Mouse (Mus musculus): ENCODE results near the gene Dido1. TPM values are rescaled to one million over a fixed set of nuclear protein-coding genes. Genes with fewer than 3 reads are reported as not detected.

Dido1 gene
- polyA plus RNA-seq, 1 experiment from 2014 or later = 23.6 TPM

GRCm38 (mm10) chr2:180703175-180703574 is 6.6 kb downstream of the Dido1 start:
- no peaks in the 10 kb centered on the region for H3K9me3 ChIP-seq (replicated peaks)
- peak overlapping the region; percentile 96; the same call in 1 of the 2 replicates for H3K27ac ChIP-seq (ENCODE audit: poor library complexity, severe bottlenecking)
- no peaks in the 10 kb centered on the region for H3K27me3 ChIP-seq (replicated peaks)
- WGBS = 67% methylated on average over 5 of the region's 5 CpGs
- H3K36me3 ChIP-seq = 0 out of 2 replicates have a peak, but pooled peaks cover 4% of the 10 kb centered on the region
- H3K9ac ChIP-seq = no peak overlapping the region
- no peak for ATAC-seq (ENCODE audit: insufficient number of reproducible peaks, low FRiP score)
- peaks cover 49% of the 10 kb centered on the region for H3K4me1 ChIP-seq (replicated peaks)
- peak overlapping the region; percentile 84 for H3K4me2 ChIP-seq
- no peak overlapping the region; the same call in 1 of the 2 replicates for H3K4me3 ChIP-seq

DNA sequence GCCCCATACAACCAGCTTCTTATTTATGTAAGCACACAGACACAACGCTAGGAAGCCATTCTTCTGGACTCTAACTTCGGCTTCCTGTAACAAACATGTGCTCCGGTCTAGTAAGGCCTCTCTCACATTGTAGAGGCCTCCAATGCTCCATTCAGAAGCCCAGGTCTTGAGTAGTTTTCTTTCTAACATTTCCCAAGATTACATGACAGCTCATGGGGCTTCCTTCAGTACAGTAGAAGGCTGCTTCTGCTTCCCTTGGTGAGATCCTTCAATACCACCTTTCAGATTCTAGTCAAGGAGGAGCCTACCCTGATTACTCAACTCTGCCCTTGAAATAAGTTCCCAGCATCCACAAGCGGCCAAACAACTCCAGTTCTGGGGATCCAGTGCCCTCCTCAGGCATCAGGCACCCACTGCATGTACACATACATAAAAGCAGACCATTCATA is 7.1 kb downstream of the Dido1 start:
- H3K36me3 ChIP-seq = 0 out of 2 replicates have a peak, but pooled peaks cover 4% of the 10 kb centered on the region
- H3K4me3 ChIP-seq = peak overlapping the region; percentile 98
- WGBS = 34% methylated on average over 4 of the region's 4 CpGs
- peak overlapping the region; percentile 98 for H3K9ac ChIP-seq
- no peak for ATAC-seq (ENCODE audit: insufficient number of reproducible peaks, low FRiP score)
- no peaks in the 10 kb centered on the region for H3K27me3 ChIP-seq (replicated peaks)
- H3K27ac ChIP-seq (ENCODE audit: poor library complexity, severe bottlenecking) = peak overlapping the region; percentile 96
- peak overlapping the region; percentile 84 for H3K4me2 ChIP-seq
- H3K4me1 ChIP-seq (replicated peaks) = peaks cover 47% of the 10 kb centered on the region
- H3K9me3 ChIP-seq (replicated peaks) = no peaks in the 10 kb centered on the region

- Histone ChIP-seq H3K27ac (ENCODE audit: poor library complexity, severe bottlenecking) (peak overlapping the region; percentile 96), H3K9ac (peak overlapping the region; percentile 98), H3K4me3 (peak overlapping the region; percentile 98), H3K27me3 (replicated peaks) (no peaks in the 10 kb centered on the region), H3K4me1 (replicated peaks) (peaks cover 47% of the 10 kb centered on the region), H3K9me3 (replicated peaks) (no peaks in the 10 kb centered on the region), H3K4me2 (peak overlapping the region; percentile 84), H3K36me3 (0 out of 2 replicates have a peak, but pooled peaks cover 2% of the 10 kb centered on the region)
- peak; percentile 96 for ATAC-seq (ENCODE audit: insufficient number of reproducible peaks, low FRiP score)
- 0% methylated on average over 66 of the region's 66 CpGs for WGBS
Measured at GRCm38 (mm10) chr2:180701767-180702621, 7.8 kb downstream of the Dido1 start.

- Histone ChIP-seq H3K9me3 (replicated peaks) (no peaks in the 10 kb centered on the region), H3K36me3 (no peaks in the 10 kb centered on the region), H3K4me1 (replicated peaks) (peaks cover 47% of the 10 kb centered on the region), H3K27me3 (replicated peaks) (no peaks in the 10 kb centered on the region), H3K4me3 (peak overlapping the region; percentile 98), H3K9ac (peak overlapping the region; percentile 98), H3K4me2 (peak overlapping the region; percentile 84), H3K27ac (ENCODE audit: poor library complexity, severe bottlenecking) (peak overlapping the region; percentile 96)
- 5% methylated on average over 26 of the region's 26 CpGs for WGBS
- peak; percentile 27 for ATAC-seq (ENCODE audit: insufficient number of reproducible peaks, low FRiP score)
Measured at GRCm38 (mm10) chr2:180701053-180701766, 8.6 kb downstream of the Dido1 start.

DNA sequence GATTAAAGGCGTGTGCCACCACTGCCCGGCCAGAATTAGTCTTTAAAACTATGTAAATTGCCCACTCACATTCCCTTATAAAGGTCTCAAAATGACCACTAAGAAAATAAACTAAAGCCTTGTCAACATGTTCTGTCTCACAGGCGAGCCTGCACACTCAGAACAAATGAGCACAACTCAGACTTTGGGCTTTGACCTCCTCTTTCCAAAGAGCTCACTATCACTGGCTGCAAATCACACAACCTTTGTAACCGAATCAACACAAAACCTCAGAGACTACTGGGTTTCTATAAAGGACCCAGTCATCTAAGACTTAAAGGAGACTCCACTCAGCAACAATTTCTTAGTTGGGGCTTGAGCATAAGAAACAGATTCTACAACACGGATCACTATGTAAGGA is 9.3 kb downstream of the Dido1 start:
- Histone ChIP-seq H3K27me3 (replicated peaks) (no peaks in the 10 kb centered on the region), H3K4me3 (peak overlapping the region; percentile 98), H3K36me3 (no peaks in the 10 kb centered on the region), H3K4me2 (peak overlapping the region; percentile 84), H3K27ac (ENCODE audit: poor library complexity, severe bottlenecking) (no peak overlapping the region), H3K9ac (peak overlapping the region; percentile 98), H3K4me1 (replicated peaks) (peaks cover 51% of the 10 kb centered on the region), H3K9me3 (replicated peaks) (no peaks in the 10 kb centered on the region)
- ATAC-seq (ENCODE audit: insufficient number of reproducible peaks, low FRiP score) = no peak
- WGBS = 67% methylated on average over 5 of the region's 5 CpGs

GRCm38 (mm10) chr2:180695176-180695575 is 14.6 kb downstream of the Dido1 start:
- Histone ChIP-seq H3K36me3 (peaks cover 10% of the 10 kb centered on the region), H3K9me3 (replicated peaks) (no peaks in the 10 kb centered on the region), H3K4me1 (replicated peaks) (peaks cover 30% of the 10 kb centered on the region), H3K27me3 (replicated peaks) (no peaks in the 10 kb centered on the region), H3K9ac (no peak overlapping the region), H3K27ac (ENCODE audit: poor library complexity, severe bottlenecking) (no peak overlapping the region), H3K4me3 (no peak overlapping the region), H3K4me2 (no peak overlapping the region)
- 84% methylated on average over 2 of the region's 2 CpGs for WGBS
- ATAC-seq (ENCODE audit: insufficient number of reproducible peaks, low FRiP score) = no peak

DNA sequence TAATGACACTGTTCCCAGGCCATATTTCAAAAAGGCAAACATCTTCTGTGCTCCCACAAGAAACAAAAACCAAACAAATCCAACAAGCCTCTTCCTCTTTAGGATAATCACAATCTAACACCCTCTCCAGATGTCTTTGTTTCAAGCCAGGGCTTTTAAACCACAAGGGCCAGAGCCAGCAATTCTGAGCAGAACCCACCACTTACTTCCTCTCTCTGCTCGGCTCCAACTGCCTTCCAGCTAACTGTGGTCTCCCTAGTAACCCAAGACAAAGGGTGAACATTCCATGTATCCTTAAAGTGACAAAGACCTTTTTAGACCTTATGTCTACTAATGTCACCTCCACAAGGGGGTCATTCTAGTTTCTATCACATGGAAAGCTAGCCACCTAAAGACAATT is 17.2 kb downstream of the Dido1 start:
- ATAC-seq (ENCODE audit: insufficient number of reproducible peaks, low FRiP score) = no peak
- Histone ChIP-seq H3K36me3 (peaks cover 35% of the 10 kb centered on the region), H3K9ac (no peak overlapping the region), H3K9me3 (replicated peaks) (no peaks in the 10 kb centered on the region), H3K4me1 (replicated peaks) (peaks cover 20% of the 10 kb centered on the region), H3K27me3 (replicated peaks) (no peaks in the 10 kb centered on the region), H3K4me2 (peak overlapping the region; percentile 37; the same call in 1 of the 2 replicates), H3K4me3 (0 out of 2 replicates have a peak overlapping the region, but pooled peaks have one; percentile 13), H3K27ac (ENCODE audit: poor library complexity, severe bottlenecking) (peak overlapping the region; percentile 13; the same call in 1 of the 2 replicates)
- 0% methylated on average over 1 of the region's 1 CpGs for WGBS

- Histone ChIP-seq H3K9ac (no peak overlapping the region), H3K27me3 (replicated peaks) (no peaks in the 10 kb centered on the region), H3K4me1 (replicated peaks) (peaks cover 12% of the 10 kb centered on the region), H3K4me2 (no peak overlapping the region), H3K4me3 (no peak overlapping the region), H3K27ac (ENCODE audit: poor library complexity, severe bottlenecking) (no peak overlapping the region), H3K36me3 (peaks cover 62% of the 10 kb centered on the region), H3K9me3 (replicated peaks) (no peaks in the 10 kb centered on the region)
- no peak for ATAC-seq (ENCODE audit: insufficient number of reproducible peaks, low FRiP score)
- WGBS = 86% methylated on average over 5 of the region's 5 CpGs
Measured at GRCm38 (mm10) chr2:180689841-180690240, 20.0 kb downstream of the Dido1 start.

- Histone ChIP-seq H3K9ac (no peak overlapping the region), H3K27me3 (replicated peaks) (no peaks in the 10 kb centered on the region), H3K9me3 (replicated peaks) (no peaks in the 10 kb centered on the region), H3K27ac (ENCODE audit: poor library complexity, severe bottlenecking) (no peak overlapping the region), H3K36me3 (peaks cover 89% of the 10 kb centered on the region), H3K4me2 (no peak overlapping the region), H3K4me3 (no peak overlapping the region), H3K4me1 (replicated peaks) (no peaks in the 10 kb centered on the region)
- 60% methylated on average over 4 of the region's 4 CpGs for WGBS
- ATAC-seq (ENCODE audit: insufficient number of reproducible peaks, low FRiP score) = no peak
Measured at GRCm38 (mm10) chr2:180684031-180684430, 25.8 kb downstream of the Dido1 start.

DNA sequence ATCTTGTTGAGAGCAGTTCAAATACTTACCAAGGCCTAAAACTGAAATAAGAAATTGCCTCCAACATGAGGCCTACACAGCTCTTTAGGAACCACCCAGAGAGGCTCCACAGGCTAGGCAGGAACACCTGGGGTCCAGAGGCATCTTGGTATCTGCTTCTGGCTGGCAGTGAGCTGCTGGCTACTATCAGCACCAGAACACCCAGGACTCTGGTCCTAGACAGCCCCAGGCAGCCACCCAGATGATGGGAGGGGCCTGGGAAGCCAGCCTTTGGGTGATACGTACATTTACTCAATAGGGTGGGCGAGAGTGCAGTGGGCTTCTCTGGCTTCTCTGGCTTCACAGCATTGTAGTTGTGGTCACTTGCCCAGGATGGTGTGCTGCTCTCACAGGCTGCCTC is 26.3 kb downstream of the Dido1 start:
- H3K9me3 ChIP-seq (replicated peaks) = no peaks in the 10 kb centered on the region
- ATAC-seq (ENCODE audit: insufficient number of reproducible peaks, low FRiP score) = no peak
- peaks cover 84% of the 10 kb centered on the region for H3K36me3 ChIP-seq

DNA sequence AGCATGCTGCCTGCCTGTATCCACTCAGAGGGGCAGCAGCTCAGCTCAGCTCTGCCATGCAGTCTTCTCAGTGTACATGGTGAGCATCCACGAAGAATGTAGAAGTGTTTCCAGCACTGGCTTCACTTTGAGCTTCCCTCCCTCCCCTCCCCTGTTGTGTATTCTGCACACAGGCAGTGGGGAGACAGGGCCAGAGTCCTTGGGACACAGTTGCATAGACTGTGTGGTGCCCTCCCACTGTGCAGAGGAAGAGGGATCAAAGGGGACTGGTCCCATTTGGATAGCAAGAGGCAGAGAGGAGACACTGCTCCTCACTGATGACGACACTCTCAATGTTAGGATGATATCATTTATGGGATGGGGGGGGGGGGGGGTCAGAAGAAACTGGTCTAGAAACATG is 28.6 kb downstream of the Dido1 start:
- Histone ChIP-seq H3K9me3 (replicated peaks) (no peaks in the 10 kb centered on the region), H3K4me3 (no peak overlapping the region), H3K27ac (ENCODE audit: poor library complexity, severe bottlenecking) (no peak overlapping the region), H3K4me2 (no peak overlapping the region), H3K4me1 (replicated peaks) (no peaks in the 10 kb centered on the region), H3K36me3 (peaks cover 61% of the 10 kb centered on the region), H3K27me3 (replicated peaks) (no peaks in the 10 kb centered on the region), H3K9ac (no peak overlapping the region)
- ATAC-seq (ENCODE audit: insufficient number of reproducible peaks, low FRiP score) = no peak
- WGBS = 71% methylated on average over 2 of the region's 2 CpGs

More for the DNA sequence above, 26.3 kb downstream of the Dido1 start:
- H3K27me3 ChIP-seq (replicated peaks) = no peaks in the 10 kb centered on the region
- H3K4me2 ChIP-seq = no peak overlapping the region
- H3K27ac ChIP-seq (ENCODE audit: poor library complexity, severe bottlenecking) = no peak overlapping the region
- H3K4me1 ChIP-seq (replicated peaks) = no peaks in the 10 kb centered on the region
- 88% methylated on average over 2 of the region's 2 CpGs for WGBS
- no peak overlapping the region for H3K4me3 ChIP-seq
- no peak overlapping the region for H3K9ac ChIP-seq
